Comparison of ENCODE assay signal across 8 mouse cellular contexts in the genomic region with DNA sequence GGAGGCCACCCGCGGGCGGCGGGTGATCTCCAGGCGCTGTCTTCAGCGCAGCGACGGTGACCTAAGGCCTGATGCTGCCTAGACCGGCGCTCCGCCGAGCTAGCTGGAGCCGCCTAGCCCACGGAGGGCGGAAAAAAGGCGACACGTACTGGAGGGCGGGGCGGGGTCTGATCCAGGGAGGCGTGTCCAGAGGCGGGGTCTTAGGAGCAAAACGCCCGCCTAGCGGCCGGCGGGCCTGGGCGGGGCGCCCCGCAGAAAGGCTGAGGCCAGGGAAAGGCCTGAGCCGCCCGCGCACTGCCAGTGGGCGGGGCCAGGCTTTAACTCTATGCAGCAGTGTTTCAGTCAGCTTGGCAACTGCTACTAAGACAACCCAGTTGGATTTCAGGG. TPM values are rescaled to one million over a fixed set of nuclear protein-coding genes. Genes with fewer than 3 reads are reported as not detected.
DNase-seq lines count a peak whose midpoint lies in the region; ATAC-seq and TF ChIP-seq lines count a peak whose summit lies in the region.

Dsel (minus strand) TSS at position 140 of the 387 bp plus-strand sequence.

- H3K27me3 ChIP-seq in E14TG2a.4 (ENCODE audit: insufficient read depth, low read length) = no peaks in the 10 kb centered on the region
- no peaks in the 10 kb centered on the region for H3K27me3 ChIP-seq in forebrain, embryonic 12.5 days
- no peaks in the 10 kb centered on the region for H3K27me3 ChIP-seq in heart, embryonic 16.5 days (ENCODE audit: control insufficient read depth, insufficient read depth, low read length)
- no peaks in the 10 kb centered on the region for H3K27me3 ChIP-seq in liver, embryonic 13.5 days
- H3K27me3 ChIP-seq in stomach, embryonic 14.5 days (ENCODE audit: control insufficient read depth, insufficient read depth, low read length) = no peaks in the 10 kb centered on the region

- ATAC-seq in cerebellum, adult (ENCODE audit: insufficient number of reproducible peaks, low FRiP score, low TSS enrichment) = peak; percentile 91
- peak; percentile 98 for ATAC-seq in forebrain, embryonic 12.5 days (ENCODE audit: low FRiP score)
- peak; percentile 98 for ATAC-seq in heart, embryonic 16.5 days (replicated peaks; ENCODE audit: extremely low read depth, insufficient read depth, low FRiP score)
- ATAC-seq in liver, embryonic 13.5 days (ENCODE audit: low read depth) = peak; percentile 97
- ATAC-seq in stomach, embryonic 14.5 days (ENCODE audit: insufficient number of reproducible peaks, insufficient read depth, low FRiP score, low read depth) = peak; percentile 98

- H3K9me3 ChIP-seq in E14TG2a.4 (ENCODE audit: low read length) = no peaks in the 10 kb centered on the region
- no peaks in the 10 kb centered on the region for H3K9me3 ChIP-seq in forebrain, embryonic 12.5 days
- no peaks in the 10 kb centered on the region for H3K9me3 ChIP-seq in heart, embryonic 16.5 days (replicated peaks; ENCODE audit: control insufficient read depth, low read length)
- no peaks in the 10 kb centered on the region for H3K9me3 ChIP-seq in liver, embryonic 13.5 days (replicated peaks)
- no peaks in the 10 kb centered on the region for H3K9me3 ChIP-seq in stomach, embryonic 14.5 days (ENCODE audit: control insufficient read depth, low read depth, low read length)

- peak within 1 kb of the TSS; percentile 83 for H3K9ac ChIP-seq in forebrain, embryonic 12.5 days
- H3K9ac ChIP-seq in heart, embryonic 16.5 days (ENCODE audit: low read length) = peak within 1 kb of the TSS; percentile 83
- peak within 1 kb of the TSS; percentile 72 for H3K9ac ChIP-seq in liver, embryonic 13.5 days
- H3K9ac ChIP-seq in stomach, embryonic 14.5 days (replicated peaks; ENCODE audit: low read depth, low read length) = peak within 1 kb of the TSS; percentile 71

- no peaks in the 10 kb centered on the region for H3K4me1 ChIP-seq in E14TG2a.4 (replicated peaks; ENCODE audit: low read depth, low read length)
- no peaks in the 10 kb centered on the region for H3K4me1 ChIP-seq in forebrain, embryonic 12.5 days
- H3K4me1 ChIP-seq in heart, embryonic 16.5 days (ENCODE audit: control insufficient read depth, insufficient read depth, low read length) = no peaks in the 10 kb centered on the region
- H3K4me1 ChIP-seq in liver, embryonic 13.5 days (replicated peaks) = peaks cover 4% of the 10 kb centered on the region; the same call in 1 of the 2 replicates
- H3K4me1 ChIP-seq in stomach, embryonic 14.5 days (ENCODE audit: control insufficient read depth, insufficient read depth, low read length) = 0 out of 2 replicates have a peak, but pooled peaks cover 2% of the 10 kb centered on the region

- H3K4me2 ChIP-seq in forebrain, embryonic 12.5 days = peak within 1 kb of the TSS; percentile 77
- H3K4me2 ChIP-seq in heart, embryonic 16.5 days (ENCODE audit: low read depth, low read length) = peak within 1 kb of the TSS; percentile 88
- peak within 1 kb of the TSS; percentile 91 for H3K4me2 ChIP-seq in liver, embryonic 13.5 days
- H3K4me2 ChIP-seq in stomach, embryonic 14.5 days (replicated peaks; ENCODE audit: low read depth, low read length) = peak within 1 kb of the TSS; percentile 45

- no peaks in the 10 kb centered on the region for H3K36me3 ChIP-seq in E14TG2a.4 (ENCODE audit: insufficient read depth, low read length)
- H3K36me3 ChIP-seq in forebrain, embryonic 12.5 days (replicated peaks) = no peaks in the 10 kb centered on the region
- no peaks in the 10 kb centered on the region for H3K36me3 ChIP-seq in heart, embryonic 16.5 days (ENCODE audit: control insufficient read depth, insufficient read depth)
- H3K36me3 ChIP-seq in liver, embryonic 13.5 days = no peaks in the 10 kb centered on the region
- H3K36me3 ChIP-seq in stomach, embryonic 14.5 days (ENCODE audit: control insufficient read depth, insufficient read depth, low read length) = no peaks in the 10 kb centered on the region

- peak within 1 kb of the TSS; percentile 89 for H3K4me3 ChIP-seq in E14TG2a.4 (replicated peaks; ENCODE audit: low read length)
- H3K4me3 ChIP-seq in forebrain, embryonic 12.5 days (replicated peaks) = peak within 1 kb of the TSS; percentile 76
- H3K4me3 ChIP-seq in heart, embryonic 16.5 days (ENCODE audit: low read length) = peak within 1 kb of the TSS; percentile 66
- peak within 1 kb of the TSS; percentile 66 for H3K4me3 ChIP-seq in liver, embryonic 13.5 days (replicated peaks)
- peak within 1 kb of the TSS; percentile 84 for H3K4me3 ChIP-seq in stomach, embryonic 14.5 days (ENCODE audit: low read depth, low read length)

- TF ChIP-seq CTCF in E14TG2a.4 (conservative IDR thresholded peaks at IDR 0.05; ENCODE audit: low read length) = no peak

- WGBS in forebrain, embryonic 12.5 days = under 1% methylated on average over 32 of the region's 33 CpGs
- WGBS in heart, embryonic 16.5 days = under 1% methylated on average over 33 of the region's 33 CpGs
- WGBS in liver, embryonic 13.5 days (ENCODE audit: insufficient replicate concordance) = 1% methylated on average over 33 of the region's 33 CpGs
- WGBS in stomach, embryonic 14.5 days = 2% methylated on average over 33 of the region's 33 CpGs

- H3K27ac ChIP-seq in forebrain, embryonic 12.5 days = peak within 1 kb of the TSS; percentile 87
- H3K27ac ChIP-seq in heart, embryonic 16.5 days (ENCODE audit: low read length) = peak within 1 kb of the TSS; percentile 92
- H3K27ac ChIP-seq in liver, embryonic 13.5 days = peak within 1 kb of the TSS; percentile 25; the same call in 1 of the 2 replicates
- H3K27ac ChIP-seq in stomach, embryonic 14.5 days (ENCODE audit: low read length) = peak within 1 kb of the TSS; percentile 93

- DNase-seq in kidney, postnatal 25 days = peak; percentile 96 to 97
- peak; percentile 68 for DNase-seq in liver, embryonic 13.5 days
- peak; percentile 58 to 73 for DNase-seq in natural killer cell, adult 2 months (ENCODE audit: low spot score in 2 of 2)

RNA-seq across cellular contexts. Expression of gene Dsel, which starts in this region (rescaled TPM):
- polyA plus RNA-seq in forebrain, embryonic 12.5 days (2016; fragmentation: Nextera tagmentation; extraction: Ambion mirVana) = 10.9 and 11.8 TPM in 2 replicates
- 5.6 and 6.5 TPM in 2 replicates for polyA plus RNA-seq in heart, embryonic 16.5 days (2015; fragmentation: Nextera tagmentation; extraction: Ambion mirVana)
- 0.85 and 1.1 TPM in 2 replicates for polyA plus RNA-seq in liver, embryonic 13.5 days (2015; fragmentation: Nextera tagmentation; extraction: Ambion mirVana)
- polyA plus RNA-seq in stomach, embryonic 14.5 days (2014; fragmentation: Nextera tagmentation; extraction: Ambion mirVana) = 16.7 and 17.4 TPM in 2 replicates

Comparison
In these comparisons a context has a peak if more than half of its experiments do, and no peak if none do; other contexts are left out.
1. Peak in every context shown above with its lines: DNase-seq, ATAC-seq, H3K4me3 ChIP-seq and H3K27ac ChIP-seq.
2. H3K27ac ChIP-seq: peak in every context shown above with its lines; median percentile 93 in stomach, embryonic 14.5 days; 92 in heart, embryonic 16.5 days; 87 in forebrain, embryonic 12.5 days; 25 in liver, embryonic 13.5 days.